Mouse (Mus musculus) ES-Bruce4 (cell line): ENCODE results near the gene Ostm1.

ENCODE experiments used
- CTCF ChIP-seq: IDR thresholded peaks from one replicate; pipeline ENCODE4 v1.8.1; 2011; ENCODE audit warnings: low read depth, low read length
- EP300 ChIP-seq: IDR thresholded peaks from 2 replicates; pipeline ENCODE4 v1.6.1; 2011; ENCODE audit warnings: low read depth, low read length; ENCODE audit not compliant: insufficient read depth
- POLR2A ChIP-seq: IDR thresholded peaks from one replicate; pipeline ENCODE4 v1.8.1; 2011; ENCODE audit warnings: low read length; ENCODE audit not compliant: insufficient read depth

- TF ChIP-seq CTCF: no peak
- TF ChIP-seq POLR2A: no peak
- TF ChIP-seq EP300: no peak
Observed at GRCm38 (mm10) chr10:42679586-42679985, 96.0 kb downstream of the Ostm1 start.
